Mouse (Mus musculus) gastrocnemius, postnatal 4 days (tissue): ENCODE measurements around the gene Lpar4. TPM values are rescaled to one million over a fixed set of nuclear protein-coding genes. Genes with fewer than 3 reads are reported as not detected.

Experiments
- DNase-seq, 2 experiments: peaks; one replicate each; pipeline ENCODE4 v3.0.0; 2021 to 2022; ENCODE audit warnings: low spot score in 2 of 2, mixed read lengths in 2 of 2
- long read RNA-seq, 2 experiments: library from polyadenylated mRNA; stranded (forward); transcript quantifications; one replicate each; pipeline ENCODE4 v2.0.0; 2021
- total RNA-seq, 2 experiments: library from RNA; stranded (reverse); gene quantifications; 2 replicates each; pipeline ENCODE4 v1.2.3; 2021

Gene Lpar4
- total RNA-seq: 10 to 100 TPM; 21.4 to 28.7 TPM
- long read RNA-seq, experiment 1, full-length matches to known transcripts: 22 of 24 reads
- long read RNA-seq, experiment 1, partial matches to known transcripts: 0 of 24 reads
- long read RNA-seq, experiment 1, other reads (novel, unspliced or antisense): 2 of 24 reads
- long read RNA-seq, experiment 2, full-length matches to known transcripts: 13 of 15 reads
- long read RNA-seq, experiment 2, partial matches to known transcripts: 0 of 15 reads
- long read RNA-seq, experiment 2, other reads (novel, unspliced or antisense): 2 of 15 reads

DNA sequence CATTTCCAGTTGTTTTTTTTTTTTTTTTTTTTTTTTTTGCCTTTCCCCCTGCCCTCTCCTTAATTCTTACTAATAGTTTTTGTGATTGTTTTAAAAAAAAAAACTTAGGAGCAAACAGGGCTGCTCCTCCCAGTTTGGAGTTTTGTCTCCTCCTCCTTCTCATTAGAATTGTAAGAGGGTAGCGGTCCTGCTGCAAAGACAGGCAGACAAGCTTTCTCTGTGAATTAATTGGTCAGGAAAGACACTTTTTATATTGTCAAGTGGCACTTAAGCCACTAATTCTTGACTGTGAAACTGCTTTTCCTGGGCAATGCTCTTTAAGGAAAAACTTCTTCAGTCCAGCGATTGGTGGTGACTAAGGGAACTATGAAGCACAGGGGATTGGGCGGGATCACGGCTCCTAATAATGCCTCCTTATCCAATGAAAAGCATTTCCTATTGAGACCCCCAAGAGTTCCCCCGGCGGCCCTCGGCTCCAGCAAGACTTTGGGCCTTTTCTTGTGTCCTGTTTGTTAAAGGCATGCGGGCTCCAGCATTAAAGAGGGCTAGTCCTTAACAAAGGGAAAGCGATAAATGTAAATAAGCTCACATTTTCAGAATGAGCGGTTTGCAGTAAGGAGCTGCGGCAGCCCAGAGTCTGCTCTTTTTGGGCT, at the start of gene Lpar4:
Lpar4 (plus strand) TSS at position 451 of the 653 bp plus-strand sequence.
- DNase-seq: peak; percentile 31 to 56

DNA sequence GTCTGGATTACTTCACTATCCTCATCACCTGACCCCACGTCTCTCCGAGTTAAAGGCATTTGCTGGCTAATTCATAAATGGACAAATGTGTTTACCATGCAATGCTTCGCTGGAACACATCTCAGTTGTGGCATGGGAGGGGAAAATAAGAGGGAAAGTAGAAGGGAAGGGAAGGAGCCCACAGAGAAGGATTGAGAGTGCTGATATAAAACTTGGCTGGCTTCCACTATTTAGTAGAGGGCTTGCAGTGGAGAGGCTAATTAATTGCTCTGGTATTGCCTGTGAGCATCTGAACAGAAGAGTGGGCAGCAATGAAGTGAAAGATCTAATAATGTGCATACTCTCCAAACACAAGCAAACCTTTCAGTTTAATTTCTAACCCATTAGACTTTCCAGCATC, 49.0 kb upstream of the Lpar4 start:
- no peak for DNase-seq

DNA sequence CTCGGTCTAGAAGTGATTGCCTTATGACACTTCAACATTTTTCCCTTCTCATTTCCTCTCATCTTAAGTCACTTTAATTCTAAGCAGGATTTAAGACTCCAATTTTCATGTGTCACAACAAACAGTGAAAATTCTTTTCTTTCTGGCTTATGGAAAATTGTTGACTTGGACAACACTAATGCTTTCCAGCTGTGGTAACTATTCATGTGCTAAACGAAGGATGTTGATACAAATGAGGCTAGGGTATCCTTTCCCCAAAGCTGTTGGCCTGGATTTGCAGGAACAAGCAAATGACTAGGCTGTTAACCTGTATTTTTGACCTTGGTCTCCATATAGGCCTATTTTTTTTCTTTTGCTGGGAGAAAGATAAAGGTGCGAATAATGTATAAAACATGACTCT, 48.5 kb upstream of the Lpar4 start:
- DNase-seq: no peak

DNA sequence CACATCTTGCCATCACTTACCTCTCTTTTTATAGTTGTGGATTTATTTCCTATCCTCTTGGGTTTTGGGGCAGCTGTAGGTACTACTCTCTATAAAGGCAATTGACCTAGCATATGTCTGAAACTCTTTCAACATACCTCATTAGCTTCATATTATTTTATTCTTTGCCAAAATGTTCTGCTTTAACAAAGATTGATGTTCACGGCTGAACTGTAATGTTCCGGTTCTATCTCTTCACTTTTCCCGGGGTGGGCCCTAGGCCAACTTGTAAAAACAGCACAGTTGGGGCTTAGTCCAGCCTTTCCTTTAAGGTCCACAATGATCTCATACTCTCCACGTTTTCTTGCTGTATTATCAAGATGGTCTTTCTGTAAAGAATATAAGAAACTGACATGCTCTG, 48.1 kb upstream of the Lpar4 start:
- peak in 1 of 2 experiments; percentile 9 for DNase-seq

DNA sequence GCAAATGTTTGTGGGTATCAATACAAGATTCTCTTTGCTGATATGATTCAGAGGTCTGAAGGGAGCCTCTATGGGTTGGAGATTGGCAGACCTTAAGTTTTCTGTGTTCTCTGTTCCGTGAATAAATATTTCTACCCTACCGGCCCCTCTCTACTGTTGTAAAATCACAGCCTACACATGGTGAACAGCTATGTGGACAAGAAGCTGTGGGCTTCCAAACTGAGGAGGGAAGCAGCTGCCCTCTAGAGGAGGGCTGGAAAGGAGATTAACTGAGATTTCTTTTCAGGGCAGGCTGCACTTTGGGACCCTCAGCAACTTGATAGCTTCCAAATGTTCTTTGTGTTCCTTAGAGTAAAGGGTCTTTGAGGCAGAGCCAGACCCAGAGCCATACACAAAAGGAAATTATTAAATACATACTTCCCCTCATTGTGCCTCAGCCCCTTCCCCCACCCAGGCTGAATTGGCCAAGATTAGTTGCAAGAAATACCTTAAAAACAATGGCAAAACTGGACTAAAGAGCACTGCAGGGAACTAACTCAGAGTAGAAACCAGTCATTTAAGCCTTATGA, 22.6 kb upstream of the Lpar4 start:
- peak in 1 of 2 experiments; percentile 7 for DNase-seq

DNA sequence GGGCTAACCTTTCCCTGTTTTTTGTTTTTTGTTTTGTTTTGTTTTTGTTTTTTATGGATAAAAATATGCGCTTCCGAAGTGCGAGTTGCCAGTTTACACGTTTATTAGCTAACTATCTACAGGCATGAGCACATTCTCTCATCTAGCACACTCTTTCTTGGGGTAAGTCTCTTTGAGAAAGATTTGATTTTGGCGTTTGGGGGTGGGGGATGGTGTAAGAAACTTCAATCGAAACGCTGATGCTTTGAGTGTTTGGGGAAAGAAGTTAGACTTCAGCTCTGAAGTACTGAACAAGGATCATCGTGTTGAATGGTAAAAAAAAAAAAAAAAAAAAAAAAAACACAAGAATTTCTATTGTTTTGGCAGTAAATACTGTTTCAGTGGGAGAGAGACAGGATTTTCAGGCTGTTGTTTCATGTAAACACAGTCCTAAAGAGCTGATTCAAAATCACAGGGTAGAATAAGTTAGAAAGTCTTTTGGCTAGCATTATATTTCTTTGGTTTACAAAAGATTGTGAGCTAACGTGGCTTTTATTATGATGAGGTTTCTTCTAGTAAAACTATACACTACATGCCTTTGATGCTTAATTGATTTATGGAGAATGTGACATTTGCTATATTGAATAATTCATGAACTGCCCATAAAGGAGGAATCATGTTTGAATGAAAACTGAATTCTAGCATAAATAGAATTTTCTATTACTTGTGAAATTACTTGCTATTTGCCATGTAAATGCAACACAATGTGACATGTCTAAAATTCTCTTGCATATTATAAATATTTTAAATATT, 599 bp downstream of the Lpar4 start:
- DNase-seq: no peak

DNA sequence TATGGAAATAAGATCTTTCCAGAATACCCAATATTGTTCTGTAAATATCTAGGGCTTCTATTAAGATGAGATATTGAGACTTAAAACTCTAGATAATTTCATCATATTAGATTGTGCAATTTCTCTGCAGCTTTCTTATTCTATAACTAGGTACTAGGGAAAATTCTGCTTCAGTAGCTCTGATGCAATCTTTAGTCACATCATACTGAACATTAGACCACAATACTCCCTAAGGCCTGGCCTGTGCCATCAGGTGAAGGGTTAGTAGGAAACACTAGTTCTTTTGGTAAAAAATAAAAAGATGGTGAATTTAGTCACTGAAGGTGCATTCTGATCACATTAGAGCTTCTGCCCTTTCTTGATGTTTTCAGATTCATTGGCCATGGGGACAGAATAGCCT, 4.1 kb downstream of the Lpar4 start:
- no peak for DNase-seq

DNA sequence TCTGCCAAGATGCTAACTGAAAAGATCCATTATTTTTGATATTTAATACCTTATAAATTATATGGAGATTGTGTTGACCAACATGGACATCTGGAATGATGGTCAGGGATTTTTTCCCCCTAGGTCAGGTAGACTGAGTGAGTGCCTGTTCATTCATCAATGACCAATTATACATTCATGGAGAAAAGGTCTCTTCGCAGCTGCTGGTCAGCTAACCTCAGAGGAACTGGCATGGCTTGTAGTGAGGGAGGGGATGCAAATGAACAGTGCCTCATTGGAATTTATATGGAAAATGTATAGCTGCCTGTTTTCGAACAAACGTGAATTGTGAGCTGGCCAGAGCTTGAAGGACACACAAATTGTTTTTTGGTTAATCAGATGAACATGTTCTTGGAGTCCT, 18.9 kb downstream of the Lpar4 start:
- no peak for DNase-seq

DNA sequence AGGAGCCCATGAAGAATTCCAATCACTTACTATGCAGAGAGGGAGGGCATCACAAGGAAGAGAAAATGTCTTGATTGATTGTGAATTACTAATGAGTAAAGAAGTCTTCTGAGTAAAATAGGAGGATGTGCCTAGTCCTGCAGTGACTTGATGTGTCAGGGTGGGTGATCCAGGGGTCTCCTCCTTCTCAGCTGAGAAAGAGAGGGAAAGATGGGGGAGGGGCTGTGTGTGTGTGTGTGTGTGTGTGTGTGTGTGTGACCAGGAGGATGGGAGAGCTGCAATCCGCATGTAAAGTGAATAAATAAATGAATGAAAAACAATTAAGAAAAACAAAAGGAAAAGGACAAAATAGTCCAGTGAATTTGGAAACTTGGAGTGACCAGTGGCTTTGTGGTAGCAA, 30.1 kb downstream of the Lpar4 start:
- DNase-seq: no peak

DNA sequence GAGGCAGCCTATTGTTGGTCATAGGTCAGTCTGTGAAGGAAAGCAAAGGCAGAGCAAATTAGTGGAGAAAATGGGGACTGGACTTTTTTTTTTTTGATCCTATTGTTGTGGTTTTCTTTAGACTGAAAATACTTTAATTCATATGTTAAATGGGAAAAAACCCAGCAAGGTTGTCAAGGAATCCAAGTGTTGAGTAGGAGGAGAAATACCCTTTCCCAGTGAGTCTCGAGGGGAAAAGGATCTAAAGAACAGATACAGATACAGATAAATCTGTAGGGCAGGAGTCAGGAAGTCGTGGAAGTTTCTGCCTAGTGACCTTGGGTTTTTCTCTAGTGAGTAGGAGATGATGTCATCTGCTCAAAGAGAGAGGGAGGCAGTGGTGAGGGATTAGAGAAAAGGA, 30.6 kb downstream of the Lpar4 start:
- DNase-seq: no peak

DNA sequence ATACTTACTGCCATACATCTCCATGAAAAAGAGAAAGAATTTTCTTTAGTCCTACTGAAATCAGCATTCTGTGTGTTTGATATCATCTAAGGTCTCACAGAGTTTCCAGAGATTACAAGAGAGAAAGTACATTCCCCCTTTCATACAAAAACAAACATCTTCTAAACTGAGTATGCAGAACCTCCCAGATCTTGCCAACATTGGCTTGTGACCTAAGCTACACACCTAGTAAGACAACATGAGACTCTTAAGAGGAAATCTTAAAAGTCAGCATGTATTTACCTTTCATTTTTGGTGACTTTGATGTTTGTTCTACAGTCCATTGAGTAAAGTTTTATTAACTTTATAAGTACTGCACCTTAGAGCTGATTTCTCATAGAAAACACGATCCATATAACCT, 33.4 kb downstream of the Lpar4 start:
- DNase-seq: no peak

DNA sequence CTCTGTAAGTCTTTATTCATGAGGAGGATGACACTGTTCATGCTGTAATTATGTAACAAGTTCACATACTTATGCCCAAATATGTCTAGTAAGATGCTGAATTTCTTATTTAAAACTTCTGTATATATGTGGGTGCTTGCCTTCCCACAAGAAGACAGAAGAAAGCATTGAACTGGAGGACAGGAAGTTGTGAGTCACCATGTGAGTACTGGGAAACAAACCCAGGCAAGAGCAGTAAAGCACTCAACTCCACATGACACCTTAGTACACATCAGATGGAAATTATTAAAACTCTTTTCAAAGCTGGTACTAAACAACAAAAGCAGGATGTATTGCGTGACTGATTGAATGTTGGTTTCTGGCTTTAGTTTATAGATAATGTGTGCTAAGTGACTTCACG, 41.8 kb downstream of the Lpar4 start:
- no peak for DNase-seq

DNA sequence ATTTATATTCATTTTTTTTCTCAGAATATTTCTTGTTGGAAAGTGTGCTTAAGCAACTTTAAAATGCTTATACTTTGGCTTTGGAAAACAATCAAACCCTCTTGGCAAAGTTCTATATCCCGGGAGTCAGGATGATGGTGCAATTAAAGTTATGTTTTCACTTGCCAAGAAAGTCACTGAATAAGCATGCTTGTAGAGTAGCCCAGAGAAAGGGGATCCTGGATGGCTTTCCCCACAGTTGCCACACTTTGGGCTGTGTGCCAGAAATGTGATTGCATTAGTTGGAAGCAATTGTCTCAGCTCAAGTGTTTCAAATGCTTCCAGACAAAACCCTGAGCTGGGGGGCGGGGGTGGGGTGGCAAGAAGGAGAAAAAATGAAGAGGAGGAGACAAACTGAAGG, 43.9 kb downstream of the Lpar4 start:
- DNase-seq: peak in 1 of 2 experiments; percentile 31

Other genes starting within 250 kb of the Lpar4 start
- gene Rtl3, start 80.0 kb upstream of the Lpar4 start, total RNA-seq: 10 to 100 TPM; 66.6 to 66.9 TPM
- gene P2ry10, start 167.9 kb downstream of the Lpar4 start, total RNA-seq: under 1 TPM; 0.26 to 0.56 TPM
- gene P2ry10b, start 228.3 kb downstream of the Lpar4 start, total RNA-seq: 1 to 10 TPM; 3.0 to 3.3 TPM